Mouse (Mus musculus): ENCODE measurements at regions not wholly inside any gene's neighbourhood (a gene's known extent, or its start where the extent isn't known, plus 50 kb on each side); places are given as distances from the start of the nearest gene placed in this dataset.

DNA sequence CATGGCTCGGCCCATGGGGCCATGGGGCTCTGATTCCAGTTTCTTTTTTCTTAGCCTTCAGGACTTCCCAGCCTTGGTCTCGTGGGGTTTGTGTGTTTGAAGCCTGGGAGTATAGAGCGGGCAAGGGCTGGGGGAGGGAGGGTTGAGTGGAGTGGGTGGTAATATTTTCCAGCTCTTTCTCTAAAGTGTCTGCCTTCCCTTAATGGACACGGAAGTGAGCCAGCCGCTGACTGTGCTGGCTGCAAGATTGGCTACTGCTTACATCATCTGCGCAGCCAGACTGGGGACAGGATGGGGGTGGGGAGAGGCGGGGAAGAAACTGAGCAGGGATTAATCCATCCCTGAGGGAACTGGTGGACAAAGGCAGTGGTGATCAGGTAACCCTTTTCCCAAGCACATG is 52.3 kb downstream of the Tnp1 start:
- DNase-seq (ENCODE audit: low spot score), result no peak

DNA sequence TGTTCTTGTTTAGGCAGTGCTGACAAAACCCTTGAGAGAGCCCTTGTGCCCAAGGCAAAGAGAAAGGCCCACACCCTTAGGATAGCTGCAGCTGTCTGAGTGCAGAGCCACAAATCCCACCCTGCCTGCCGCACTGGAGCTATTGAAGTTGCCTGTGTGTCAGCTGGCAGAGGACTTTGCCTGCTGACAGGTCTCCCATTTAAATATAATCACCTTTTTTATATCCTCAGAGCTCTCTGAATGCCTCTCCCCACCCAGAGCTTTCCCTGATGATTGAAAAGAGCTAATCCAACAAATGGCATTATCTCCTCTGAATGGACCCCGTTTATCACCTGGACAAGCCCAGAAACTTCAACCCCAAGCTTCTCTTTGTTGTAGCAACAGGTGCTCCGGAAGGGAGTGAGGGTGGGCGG is 55.5 kb downstream of the Tnp1 start:
- no peak for DNase-seq (ENCODE audit: low spot score)

DNA sequence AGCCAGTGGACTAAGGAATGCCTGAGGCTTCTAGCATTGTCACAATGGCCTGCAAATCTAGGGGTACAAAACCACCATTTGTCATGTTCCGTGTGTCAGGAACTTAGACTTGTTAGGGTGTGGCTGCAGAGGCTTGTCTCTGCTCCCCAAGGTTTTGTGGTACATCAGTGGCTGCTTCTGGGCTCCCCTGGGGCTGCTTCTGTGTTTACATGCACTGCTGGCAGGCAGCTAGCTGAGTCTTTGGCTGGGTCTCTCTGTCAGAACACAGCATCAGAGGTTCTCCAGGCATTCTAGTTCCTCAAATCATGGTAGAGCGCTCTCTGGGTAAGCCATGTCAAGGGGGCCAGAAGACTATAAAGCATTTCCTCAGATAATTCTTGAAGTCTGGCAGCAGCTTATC is 60.3 kb downstream of the Tnp1 start:
- DNase-seq (ENCODE audit: low spot score), result no peak

DNA sequence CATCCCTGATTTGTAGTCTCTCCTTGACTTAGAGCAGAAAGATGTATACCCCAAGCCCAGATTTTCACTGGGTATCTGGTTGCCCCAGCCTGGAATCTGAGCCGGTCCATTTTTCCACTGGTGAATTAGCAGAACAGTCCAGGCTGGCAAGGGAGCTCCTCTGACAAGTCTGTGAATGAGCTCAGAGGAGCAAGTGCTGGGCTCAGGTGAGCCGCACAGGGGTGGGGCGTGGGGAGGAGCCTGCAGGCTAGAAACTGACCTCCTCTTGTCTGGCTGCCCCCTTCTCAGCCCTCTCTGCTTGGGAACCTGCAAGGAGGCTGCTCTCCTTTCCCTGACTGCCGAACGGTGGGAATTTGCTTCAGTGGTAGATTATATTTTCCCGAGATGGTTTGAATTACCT is 62.8 kb downstream of the Tnp1 start:
- DNase-seq (ENCODE audit: low spot score), result no peak

DNA sequence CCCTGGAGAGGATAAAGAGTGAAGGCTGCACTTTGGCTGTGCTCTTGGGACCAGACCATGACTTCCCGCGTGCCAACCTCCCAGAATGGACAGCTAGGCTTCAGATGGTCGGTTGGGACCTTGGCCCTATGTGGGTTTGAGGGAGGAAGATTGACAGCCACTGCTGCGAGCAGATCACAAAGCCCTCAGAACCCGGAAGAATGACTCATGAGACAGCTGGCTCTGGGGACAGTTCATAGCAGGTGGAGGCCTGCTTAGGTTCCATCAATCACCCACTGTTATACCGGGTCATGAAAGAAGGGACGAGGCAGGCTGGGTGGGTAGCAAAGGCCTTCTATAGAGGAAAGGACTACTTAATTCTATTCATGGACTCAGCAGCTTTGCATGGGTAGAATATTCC is 63.9 kb downstream of the Tnp1 start:
- no peak for DNase-seq (ENCODE audit: low spot score)

DNA sequence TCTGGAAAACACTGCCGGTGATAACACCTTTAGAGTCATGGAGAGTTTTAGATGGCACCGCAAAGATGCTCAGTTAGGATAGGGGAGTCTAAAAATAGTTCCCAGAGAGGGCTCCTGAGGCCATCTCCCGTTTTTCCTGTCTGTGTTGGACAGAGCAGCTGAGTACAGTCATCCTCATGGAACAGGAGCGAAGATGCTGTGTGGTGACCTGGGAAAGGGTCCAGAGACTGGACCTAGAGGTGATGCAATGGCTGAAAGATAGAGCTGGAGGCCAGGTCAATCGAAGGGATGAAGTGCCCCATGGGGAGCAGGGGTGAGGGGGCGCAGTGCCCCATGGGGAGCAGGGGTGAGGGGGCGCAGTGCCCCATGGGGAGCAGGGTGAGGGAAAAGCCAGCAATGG is 64.3 kb downstream of the Tnp1 start:
- DNase-seq (ENCODE audit: low spot score), result no peak

DNA sequence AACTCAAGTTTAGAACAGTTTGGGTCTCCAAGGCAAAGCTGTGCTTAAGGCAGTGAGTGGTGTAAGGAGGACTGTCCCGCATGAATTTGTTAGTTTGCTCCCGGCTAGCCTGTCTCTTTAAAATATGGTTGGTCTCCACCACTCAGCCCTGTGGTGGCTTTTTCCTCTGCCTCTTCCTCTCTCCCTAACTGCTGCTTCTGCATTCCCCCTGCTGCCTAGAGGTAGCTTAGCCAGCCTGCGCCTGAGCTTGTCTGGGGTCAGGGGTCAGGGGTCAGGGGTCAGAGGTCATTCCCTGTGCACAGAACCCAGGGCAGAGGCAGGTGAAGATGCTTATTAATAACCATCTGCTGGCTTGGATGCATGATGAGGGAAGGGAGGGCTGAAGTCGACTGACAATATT is 69.5 kb downstream of the Tnp1 start:
- no peak for DNase-seq (ENCODE audit: low spot score)

DNA sequence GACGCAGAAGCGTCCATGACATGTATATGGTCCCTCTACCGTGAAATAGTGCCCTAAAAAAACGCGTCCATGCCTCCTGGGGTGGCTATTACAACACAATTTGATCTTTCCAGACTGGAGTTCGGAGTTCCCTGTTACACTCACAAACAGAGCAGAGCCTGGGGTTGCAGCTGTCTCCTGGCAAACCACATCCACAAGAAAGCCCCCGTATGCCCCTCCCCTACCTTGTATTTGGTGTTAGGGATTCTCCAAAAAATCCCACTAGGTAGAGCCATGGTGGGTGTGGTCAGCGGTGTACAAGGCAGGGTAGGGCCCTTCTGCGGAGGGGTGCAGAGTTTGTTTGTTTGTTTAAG is 70.0 kb downstream of the Tnp1 start:
- no peak for DNase-seq (ENCODE audit: low spot score)

DNA sequence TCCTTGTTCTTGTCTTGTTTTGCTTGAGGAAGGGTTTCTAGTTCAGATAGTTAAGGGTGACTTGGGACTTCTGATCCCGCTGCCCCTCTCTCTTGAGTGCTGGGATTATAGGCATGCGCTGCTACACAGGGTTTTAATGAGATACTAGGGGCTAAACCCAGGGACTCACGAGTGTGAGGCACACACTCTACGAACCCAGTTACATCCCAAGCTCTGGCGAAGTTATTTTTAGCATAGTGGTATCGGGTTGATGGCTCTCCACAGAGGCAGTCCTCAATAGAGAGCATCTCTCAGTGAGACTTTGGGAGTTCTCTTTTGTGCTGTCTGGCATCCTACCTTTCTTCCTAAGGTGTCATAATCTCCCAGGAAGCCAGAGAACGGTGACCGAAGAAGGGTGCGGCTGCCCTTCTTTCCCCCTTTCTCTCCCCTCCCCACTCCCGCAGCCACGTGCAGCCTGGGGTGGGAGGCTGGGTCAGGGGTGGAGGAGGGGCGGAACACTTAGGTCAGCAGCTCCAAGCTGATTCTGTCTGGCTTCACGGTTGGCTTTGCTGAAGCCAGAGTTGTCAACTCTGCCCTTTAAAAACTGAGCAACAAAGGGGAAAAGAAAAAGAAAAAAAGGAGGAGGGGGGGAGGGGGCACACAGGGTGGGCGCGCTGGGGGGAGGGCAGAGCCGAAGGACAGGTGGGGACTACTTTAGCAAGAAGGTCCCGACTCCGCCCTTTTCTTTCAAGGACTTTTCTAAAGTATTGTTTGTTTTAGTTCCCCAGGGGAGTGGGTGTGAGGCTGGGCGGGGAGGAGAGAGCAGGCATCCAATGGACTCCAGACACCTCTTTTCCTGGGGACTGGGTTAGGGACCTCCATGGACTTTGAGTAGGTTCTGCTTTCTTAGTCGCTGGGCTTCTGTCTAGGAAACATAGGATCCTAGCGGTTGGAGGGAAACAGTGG is 70.4 kb upstream of the Igfbp5 start:
- no peak for DNase-seq (ENCODE audit: low spot score)

DNA sequence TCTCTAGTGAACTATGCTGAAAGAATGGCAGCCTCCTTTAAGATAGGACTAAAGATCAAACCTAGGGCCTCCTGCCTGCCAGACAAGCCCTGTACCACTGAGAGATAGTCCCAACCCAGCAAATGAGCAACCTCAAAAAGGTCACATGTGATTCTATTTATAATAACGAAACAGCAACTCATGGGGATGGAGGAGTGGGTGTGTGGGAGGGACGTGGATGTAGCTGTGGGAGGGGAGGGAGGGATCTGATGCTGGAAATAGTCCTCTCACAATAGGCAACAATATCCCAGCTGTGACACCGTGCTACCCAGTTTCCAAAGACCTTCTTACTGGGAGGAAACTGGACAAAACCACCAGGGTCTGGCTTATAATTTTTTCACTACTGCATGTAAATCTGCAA is 69.5 kb upstream of the Igfbp5 start:
- no peak for DNase-seq (ENCODE audit: low spot score)

DNA sequence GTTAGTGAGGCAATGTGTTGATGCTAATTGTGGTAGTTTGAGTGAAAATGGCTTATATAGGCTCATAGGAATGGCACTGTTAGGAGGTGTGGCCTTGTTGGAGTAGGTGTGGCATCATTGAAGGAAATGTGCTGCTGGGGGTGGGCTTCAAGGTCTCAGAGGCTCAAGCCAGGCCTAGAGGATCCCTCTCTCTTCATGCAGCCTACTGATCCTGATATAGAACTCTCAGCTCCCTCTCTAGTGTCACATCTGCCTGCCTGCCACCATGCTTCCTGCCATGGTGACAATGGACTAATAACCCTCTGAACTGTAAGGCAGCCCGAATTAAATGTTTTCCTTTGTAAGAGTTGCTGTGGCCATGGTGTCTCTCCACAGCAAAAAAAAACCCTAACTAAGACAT is 68.4 kb upstream of the Igfbp5 start:
- DNase-seq (ENCODE audit: low spot score), result no peak

DNA sequence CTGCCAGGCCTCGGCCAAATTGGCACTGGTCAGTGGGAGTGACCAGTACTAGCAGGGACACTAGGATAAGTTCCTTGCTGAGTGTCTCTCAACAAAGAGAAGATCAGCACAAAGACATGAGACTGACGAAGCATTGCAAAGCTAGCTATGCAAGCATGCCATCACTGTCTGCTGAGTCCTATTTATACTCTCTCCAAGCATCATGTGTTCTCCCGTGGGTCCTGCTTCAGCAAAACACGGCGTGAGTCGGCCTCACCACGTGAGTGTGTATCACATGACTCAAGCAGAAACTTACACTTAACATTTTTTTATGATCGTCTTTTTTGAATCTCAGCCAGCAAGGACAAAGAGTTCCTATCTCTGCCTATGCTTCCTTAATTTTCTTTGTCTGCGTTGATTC is 67.7 kb upstream of the Igfbp5 start:
- no peak for DNase-seq (ENCODE audit: low spot score)

DNA sequence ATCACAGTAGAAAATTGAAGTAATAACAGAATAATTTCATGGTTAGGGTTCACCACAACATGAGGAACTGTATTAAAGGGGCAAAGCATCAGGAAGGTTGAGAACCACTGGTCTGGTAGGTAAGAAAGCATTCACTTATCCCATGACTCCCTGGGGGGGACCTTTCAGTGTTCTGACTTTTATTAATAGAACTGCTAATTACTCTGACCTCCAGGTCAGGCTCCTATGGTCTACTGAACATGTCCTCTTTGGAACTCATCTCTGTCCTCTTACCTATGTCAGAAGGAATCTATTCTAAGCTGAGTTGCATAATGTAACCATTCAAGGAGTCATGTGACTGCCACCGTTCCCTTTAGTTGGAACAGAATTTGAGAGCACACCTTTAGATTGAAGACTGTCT is 65.3 kb upstream of the Igfbp5 start:
- DNase-seq (ENCODE audit: low spot score), result no peak

DNA sequence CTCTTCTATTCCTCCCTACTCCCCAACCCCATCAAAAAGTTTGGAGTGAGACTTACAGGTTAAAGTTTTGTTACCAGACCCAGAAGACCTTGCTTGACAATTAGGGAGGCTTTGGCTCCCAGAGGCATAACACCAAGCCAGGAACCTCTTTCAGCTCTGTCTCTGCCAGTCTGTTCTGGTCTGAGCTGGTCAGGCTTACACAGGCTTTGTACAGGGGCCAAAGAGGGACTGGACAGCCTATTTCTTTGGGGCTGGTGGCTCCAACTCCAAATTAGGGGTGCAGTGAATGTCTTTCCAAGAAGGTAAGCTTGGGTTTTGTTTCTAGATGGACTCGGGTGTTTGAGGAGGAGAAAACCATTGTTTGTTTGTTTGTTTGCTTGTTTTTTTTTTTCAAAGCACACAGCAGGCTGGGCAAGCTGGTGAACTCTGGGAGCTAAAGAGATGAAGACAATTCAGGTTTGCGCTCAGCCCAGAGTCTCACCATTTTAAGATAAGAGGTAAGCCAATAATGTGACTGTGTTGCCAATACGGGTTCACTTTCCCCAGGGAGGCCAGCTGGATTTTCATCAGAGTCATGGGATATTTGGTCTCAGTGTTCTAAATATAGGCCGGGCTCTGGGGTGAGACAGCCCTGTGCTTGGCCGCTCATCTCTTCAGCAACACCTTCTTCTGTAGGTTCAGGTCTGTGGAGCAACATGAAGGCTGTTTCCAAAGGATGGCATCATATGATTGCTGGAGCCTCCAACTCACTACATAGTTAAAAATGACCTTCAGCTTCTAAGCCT is 62.2 kb upstream of the Igfbp5 start:
- no peak for DNase-seq (ENCODE audit: low spot score)

DNA sequence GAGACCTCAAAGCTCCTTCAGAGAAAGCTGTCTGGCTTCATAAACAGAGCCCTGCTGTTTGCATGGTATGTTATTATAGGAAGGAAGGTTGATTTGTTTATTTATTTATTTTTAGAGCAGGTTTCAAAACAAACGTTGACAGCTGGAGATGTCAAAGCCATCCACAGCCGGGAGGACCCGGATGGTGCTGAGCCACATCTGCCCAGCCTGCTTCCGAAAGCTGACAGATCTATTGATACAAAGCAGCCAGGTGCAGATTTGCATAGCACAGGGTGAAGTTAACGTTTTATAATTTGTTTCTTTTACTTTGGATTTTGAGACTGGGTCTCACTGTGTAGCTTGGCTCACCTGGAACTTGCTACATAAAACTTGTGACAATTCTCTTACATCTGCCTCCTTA is 61.5 kb upstream of the Igfbp5 start:
- DNase-seq (ENCODE audit: low spot score), result peak; percentile 38

DNA sequence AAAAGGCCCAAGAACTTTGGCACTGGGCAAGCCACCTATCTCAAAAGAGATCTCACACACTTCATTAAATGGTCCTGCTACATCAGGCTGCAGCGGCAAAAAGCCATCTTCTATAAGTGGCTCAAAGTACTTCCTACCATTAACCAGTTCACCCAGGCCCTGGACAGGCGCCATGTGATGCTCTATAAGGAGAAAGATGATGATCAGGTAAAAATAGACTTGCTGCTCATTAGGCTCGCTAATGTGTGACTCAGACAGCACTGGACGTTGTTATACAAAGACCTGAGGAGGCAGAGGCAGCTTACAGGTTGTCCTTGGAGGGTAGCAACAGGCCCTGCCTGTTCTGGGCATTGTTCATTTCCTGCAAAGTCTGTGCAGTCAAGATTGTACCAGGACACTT is 60.4 kb upstream of the Igfbp5 start:
- no peak for DNase-seq (ENCODE audit: low spot score)

DNA sequence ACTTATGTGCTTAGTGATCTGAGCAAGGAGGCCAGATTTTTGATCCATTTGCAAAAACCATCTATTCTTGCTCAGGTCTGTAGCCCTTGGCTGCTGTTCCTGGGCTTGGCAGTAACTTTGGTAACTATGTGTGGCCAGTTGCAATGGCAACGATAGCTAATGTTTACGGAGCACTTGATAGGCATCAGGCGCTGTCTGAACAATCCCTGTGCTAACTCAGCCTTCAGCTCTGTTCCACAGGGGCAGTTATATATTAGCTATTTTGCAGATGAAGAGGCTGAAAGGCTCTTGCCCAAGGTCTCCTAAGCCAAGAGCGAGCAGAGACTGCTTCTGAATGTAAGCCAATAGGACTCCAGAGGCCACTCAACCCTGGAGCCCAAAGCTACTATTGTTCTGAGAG is 55.1 kb upstream of the Igfbp5 start:
- no peak for DNase-seq (ENCODE audit: low spot score)

Measured in testis, postnatal 14 days (tissue).